Mouse (Mus musculus) testis, postnatal 14 days (tissue): ENCODE results near the gene Dcpp2.
"Not testable (repeated sequence)": the region's sequence is repeated elsewhere in the genome, so short reads cannot be mapped to it uniquely, and the experiment has no call there.

Source experiments
- DNase-seq: peaks from one replicate; pipeline ENCODE4 v3.0.0; 2021; ENCODE audit warnings: low spot score

The Dcpp2 gene

GRCm38 (mm10) chr17:23931157-23931556 is 50.5 kb downstream of the Dcpp2 start:
- no peak for DNase-seq

DNA sequence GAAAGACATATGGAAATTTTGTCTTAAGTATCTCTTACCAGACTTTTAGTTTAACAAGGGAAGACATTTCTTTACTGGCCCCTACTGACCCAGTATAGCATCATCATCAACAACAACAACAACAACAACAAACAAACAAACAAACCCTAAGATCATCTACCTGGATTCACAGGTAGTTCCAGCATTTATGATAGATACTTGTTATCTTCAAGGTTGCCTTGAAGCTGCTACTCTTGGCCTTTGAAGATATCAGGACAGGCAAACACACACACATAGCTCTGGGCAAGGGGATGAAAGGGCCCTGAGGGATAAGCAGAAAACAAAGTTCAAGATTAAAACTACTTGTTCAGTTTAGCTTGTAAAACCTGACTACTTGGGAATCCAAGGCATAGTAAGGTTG is 60.7 kb downstream of the Dcpp2 start, which contains the start of gene Sbp:
TSS of gene Sbp (plus strand) at position 301 of the 400 bp plus-strand sequence.
- no peak for DNase-seq

DNA sequence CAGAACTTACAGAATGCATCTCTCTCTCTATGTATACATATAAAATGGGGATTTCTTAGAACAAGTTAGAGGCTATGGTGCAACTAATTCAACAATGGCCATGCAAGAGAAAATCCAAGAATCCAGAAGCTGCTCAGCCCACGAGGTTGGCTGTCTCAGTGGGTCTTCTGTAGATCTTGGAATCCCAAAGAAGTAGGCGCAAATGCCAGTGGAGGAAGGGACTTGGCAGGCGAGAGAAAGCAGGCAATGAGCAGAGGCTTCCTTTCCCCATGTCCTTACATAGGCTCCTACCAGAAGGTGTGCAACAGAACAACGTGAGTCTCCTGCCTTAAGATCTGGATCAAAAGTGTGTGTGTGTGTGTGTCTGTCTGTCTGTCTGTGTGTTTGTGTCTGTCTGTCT is 66.8 kb downstream of the Dcpp2 start:
- DNase-seq = not testable (repeated sequence)

DNA sequence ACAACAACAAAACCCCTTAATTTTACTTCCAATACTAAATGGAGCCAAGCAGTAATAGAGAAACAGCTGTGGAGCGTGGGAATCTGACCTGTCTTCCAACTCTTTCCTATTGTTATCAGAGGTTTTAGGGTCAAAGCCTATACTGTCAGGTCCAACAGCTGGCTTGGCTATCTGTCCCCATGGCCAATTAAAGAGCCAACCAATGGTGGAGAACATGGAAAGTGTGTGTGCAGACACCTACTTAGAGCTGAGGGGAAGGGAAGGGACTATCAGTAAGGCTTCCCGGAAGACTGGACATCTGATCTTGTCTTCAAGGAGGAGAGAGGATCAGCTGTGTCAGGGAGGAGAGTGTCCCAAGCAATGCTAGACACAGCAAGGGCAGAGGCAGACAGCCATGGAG is 68.4 kb downstream of the Dcpp2 start:
- DNase-seq = no peak
